Mouse (Mus musculus): ENCODE data around the gene Arsb.
"Not testable (repeated sequence)": the region's sequence is repeated elsewhere in the genome, so short reads cannot be mapped to it uniquely, and the experiment has no call there.

Arsb gene

DNA sequence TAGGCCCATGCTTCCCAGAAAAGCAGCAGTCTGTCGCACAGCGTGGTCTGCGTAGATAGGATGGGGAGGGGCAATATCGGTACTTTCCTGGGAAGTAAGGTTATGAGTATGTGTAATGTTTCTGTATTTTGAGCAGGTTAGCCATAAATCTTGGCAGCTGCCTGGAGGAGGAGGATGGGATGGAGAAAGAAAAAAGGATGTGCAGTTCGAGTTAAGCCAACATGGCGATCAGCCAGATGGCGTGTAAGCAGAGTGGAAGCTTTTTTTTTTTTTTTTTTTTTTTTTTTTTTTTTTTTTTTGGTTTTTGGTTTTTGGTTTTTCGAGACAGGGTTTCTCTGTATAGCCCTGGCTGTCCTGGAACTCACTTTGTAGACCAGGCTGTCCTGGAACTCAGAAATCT, 214.3 kb downstream of the Arsb start:
- DNase-seq (ENCODE audit: low spot score): not testable (repeated sequence)

DNA sequence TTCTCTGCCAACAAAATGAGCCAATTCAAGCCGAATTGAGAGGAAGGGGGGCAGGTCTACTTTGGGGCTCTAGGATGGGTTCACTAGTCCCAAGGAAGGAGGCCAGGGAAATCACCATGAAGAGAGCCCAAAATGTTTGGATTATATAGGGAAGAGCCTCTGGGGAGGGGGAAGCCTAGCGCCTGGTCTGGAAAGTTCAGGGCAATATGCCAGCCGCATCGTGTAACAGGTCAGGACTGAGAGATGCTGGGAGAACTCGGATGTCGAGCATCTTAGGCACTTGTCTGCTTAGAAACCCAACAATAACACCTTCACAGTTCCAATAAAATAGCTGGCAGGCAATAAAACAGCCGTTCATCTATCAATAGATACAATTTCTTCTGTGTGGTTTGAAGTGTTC, 216.2 kb downstream of the Arsb start:
- DNase-seq (ENCODE audit: low spot score): no peak

DNA sequence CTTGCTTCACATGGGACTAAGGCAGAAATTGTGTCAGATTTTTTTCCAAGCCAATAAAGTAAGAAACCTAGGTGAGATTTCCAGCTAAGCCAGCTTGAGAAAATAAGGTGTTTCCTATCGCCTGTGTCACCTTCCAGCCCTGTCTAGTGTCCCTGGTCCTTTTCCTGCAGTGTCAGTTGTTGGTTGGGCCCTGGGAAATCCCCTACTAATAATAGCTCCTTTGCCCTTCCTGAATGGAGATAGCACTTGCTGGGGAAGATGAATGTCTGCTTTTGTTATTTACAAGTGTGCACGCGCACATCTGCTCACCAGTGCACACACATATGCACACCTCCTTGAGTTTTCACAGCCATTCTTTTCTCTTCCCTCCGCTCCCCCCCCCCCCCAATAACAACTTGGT, 217.8 kb downstream of the Arsb start:
- DNase-seq (ENCODE audit: low spot score): no peak

DNA sequence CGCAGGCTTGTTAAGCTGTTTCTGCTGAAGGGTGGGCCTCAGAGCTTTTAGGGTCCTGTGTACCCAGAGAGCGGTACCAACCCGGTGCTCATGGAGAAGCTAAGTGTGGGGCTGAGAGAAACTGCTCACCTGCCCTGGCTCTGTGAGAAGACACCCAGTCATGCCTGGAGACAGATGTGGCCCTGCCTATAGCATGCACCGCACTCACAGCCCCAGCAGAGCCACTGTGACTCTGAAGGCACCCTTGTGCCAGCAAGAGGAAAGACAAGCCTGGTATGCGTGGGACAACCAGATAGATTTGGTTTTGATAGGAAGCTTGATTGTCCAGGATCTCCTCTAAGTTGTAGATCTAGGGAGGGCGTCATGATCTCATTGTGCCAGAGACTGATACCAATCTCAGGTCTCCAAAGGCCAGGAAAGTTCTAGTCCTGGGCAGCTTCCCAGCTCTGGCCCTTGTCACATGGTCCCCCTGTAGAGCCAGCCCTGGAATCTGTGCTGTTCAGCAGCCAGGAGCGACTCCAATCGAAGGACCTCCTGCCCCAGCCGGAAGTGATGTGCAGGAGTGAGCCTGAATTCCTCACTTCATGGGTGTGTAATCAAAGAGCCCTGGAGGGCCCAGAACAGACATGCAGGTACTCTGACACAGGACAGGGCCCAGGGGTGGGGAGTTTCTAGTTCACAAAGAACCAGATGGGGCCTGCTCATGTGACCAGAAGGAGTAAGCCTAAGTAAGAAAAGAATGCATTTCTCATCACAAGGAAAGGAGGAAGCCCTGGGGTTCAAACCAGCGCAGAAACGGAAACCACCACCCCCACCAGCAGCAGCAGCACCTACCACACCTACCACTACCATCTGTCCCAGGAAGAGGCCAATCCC, 218.5 kb downstream of the Arsb start:
- no peak for DNase-seq (ENCODE audit: low spot score)

DNA sequence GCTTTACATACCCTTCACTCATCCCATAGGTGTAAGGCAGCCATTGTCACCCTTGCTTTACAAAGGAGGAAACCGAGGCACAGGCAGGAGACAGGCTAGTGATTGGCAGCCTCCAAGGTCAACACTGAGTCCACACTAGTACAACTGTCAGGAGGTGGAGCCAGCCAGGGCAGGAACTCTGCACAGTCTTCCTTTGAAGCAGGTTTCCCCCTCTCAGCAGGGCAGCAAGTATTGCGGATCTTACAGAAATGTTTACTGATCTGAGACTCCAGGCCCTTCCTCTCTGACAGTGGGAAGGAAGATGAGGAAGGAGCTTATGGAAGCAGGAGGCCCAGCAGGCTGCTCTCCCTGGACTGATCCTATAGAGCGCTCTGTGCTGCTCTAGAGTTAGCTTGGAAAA, 219.4 kb downstream of the Arsb start:
- DNase-seq (ENCODE audit: low spot score): no peak

DNA sequence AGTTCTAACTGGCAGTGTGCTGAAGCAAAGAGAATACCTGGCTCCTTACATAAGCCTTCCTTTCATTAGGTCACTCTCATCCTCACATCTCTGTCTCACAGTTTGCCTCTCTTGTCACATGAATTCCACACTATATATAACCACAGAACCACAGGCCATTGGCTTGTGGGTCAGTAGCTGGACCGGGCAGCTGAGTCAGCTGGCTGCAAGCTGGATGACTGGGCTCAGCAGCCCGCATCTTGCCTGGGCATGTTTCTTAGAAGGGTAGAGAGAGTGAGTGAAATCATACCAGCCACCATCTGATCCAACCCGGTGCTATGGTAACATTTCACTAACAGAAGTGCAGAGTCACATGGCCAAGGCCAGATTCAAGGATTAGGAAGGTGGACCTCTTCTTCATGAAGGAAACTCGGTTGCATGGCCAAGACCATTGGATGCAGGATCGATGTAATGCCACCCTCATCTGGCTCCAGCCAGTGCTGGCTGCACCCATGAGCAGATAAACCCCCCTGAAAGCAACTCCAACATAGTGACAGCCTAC, 221.0 kb downstream of the Arsb start:
- DNase-seq (ENCODE audit: low spot score): no peak

All from urinary bladder, postnatal 10 days (tissue).